Mouse (Mus musculus): ENCODE results near the gene Scnm1. TPM values are rescaled to one million over a fixed set of nuclear protein-coding genes. Genes with fewer than 3 reads are reported as not detected.
"Not testable (repeated sequence)": the region's sequence is repeated elsewhere in the genome, so short reads cannot be mapped to it uniquely, and the experiment has no call there.

Gene Scnm1
- total RNA-seq, 2 experiments from 2014 or later, result 41.1 to 43.6 TPM

DNA sequence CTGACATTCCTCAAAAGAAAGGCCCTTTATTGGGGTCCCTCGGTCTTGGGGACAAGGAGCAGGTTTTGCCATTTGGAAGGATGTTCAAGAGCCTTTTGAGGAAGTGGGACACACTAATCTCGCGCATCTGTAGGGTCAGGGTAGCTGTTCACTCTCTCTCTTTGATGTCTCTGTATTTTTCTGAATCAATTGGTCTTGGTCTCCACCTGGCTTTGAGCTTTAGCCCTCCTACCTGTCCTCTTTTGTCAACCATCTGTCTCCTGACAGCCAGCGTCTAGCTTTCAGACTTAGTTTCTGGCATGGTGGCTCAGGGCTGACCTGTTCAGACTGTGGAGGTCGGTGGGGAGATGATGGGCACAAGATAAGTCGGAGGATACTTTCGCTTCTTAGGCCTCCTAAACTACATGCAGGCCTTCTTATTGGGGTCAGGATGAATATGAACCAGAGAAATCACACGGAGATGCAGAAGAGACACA is 25.7 kb upstream of the Scnm1 start:
- ATAC-seq (replicated peaks; ENCODE audit: low FRiP score, poor library complexity, severe bottlenecking), result peak; percentile 17

- peak; percentile 81 for ATAC-seq (replicated peaks; ENCODE audit: low FRiP score, poor library complexity, severe bottlenecking)
Measured at GRCm38 (mm10) chr3:95153874-95154273, 20.1 kb upstream of the Scnm1 start.

- no peak for ATAC-seq (replicated peaks; ENCODE audit: low FRiP score, poor library complexity, severe bottlenecking)
Measured at GRCm38 (mm10) chr3:95147924-95148323, 14.1 kb upstream of the Scnm1 start.

GRCm38 (mm10) chr3:95142617-95143011 is 8.8 kb upstream of the Scnm1 start:
- peak; percentile 88 for ATAC-seq (replicated peaks; ENCODE audit: low FRiP score, poor library complexity, severe bottlenecking)

DNA sequence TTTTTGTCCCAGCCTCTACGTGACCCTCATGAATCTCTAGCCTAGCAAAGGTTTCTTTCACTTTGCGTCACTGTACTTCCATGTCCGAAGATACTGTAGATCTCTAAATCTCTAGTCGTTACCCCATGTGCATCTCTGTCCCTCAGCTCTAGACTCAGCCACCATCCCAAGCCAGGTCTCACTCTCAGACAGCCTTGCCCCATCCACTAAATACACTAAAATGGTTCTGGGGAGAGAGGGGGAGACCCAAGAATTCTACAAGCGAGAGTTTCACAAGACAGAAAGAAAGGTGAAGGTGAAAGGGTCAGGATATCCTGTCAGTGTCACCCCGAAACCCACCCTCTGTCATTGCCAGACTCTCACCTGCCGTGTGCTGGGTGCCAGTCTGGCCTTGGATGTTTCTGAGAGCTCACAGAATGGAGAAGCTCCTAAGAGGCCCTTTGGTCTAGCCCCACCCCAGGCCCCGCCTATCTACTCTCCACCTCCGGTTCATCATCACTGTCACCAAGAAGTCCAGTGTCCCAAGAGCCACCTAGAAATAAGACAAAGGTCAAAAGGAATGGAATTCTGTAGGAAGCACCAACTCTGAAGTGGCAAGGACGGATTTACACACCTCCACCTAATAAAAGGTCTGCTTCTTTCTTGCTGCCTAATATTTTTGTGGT is 8.3 kb upstream of the Scnm1 start, which contains the start of gene Tnfaip8l2:
Tnfaip8l2 (minus strand) TSS at position 409 of the 665 bp plus-strand sequence.
- ATAC-seq (replicated peaks; ENCODE audit: low FRiP score, poor library complexity, severe bottlenecking), result peak; percentile 85

GRCm38 (mm10) chr3:95141474-95141873 is 7.7 kb upstream of the Scnm1 start:
- ATAC-seq (replicated peaks; ENCODE audit: low FRiP score, poor library complexity, severe bottlenecking), result no peak

DNA sequence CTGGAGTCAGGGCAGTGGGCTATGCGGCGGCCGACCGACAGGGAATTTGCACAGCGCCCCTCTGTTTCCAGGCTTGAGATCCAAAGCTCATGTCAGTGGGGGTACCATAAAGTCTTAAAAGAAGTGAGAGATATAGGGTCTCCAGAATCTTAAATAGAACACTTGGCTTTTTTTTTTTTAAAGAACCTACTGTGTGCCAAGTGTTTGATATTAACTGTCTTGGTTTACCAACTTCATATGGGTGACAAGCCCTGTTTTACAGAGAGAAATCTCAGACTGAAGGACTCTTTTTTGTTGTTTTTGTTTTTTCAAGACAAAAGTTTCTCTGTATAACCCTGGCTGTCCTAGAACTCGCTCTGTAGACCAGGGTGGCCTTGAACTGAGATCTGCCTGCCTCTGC is 7.0 kb upstream of the Scnm1 start:
- ATAC-seq (replicated peaks; ENCODE audit: low FRiP score, poor library complexity, severe bottlenecking), result no peak

DNA sequence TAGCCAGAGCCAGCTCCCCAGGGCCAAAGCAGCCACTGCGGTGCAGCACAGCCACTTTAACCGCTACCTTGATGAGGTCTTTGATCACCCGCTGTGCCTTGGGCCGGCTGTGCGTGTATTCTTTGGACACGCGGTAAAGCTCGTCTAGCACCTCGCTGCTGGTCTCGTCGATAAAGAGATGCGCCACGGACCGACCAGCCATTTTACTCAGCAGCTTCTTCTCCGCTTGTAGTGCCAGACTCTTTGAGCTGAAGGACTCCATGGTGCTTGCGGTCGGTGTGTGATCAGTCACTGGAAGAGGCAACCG is 6.4 kb upstream of the Scnm1 start:
- no peak for ATAC-seq (replicated peaks; ENCODE audit: low FRiP score, poor library complexity, severe bottlenecking)

GRCm38 (mm10) chr3:95139586-95140288 is 5.9 kb upstream of the Scnm1 start:
- ATAC-seq (replicated peaks; ENCODE audit: low FRiP score, poor library complexity, severe bottlenecking), result no peak

DNA sequence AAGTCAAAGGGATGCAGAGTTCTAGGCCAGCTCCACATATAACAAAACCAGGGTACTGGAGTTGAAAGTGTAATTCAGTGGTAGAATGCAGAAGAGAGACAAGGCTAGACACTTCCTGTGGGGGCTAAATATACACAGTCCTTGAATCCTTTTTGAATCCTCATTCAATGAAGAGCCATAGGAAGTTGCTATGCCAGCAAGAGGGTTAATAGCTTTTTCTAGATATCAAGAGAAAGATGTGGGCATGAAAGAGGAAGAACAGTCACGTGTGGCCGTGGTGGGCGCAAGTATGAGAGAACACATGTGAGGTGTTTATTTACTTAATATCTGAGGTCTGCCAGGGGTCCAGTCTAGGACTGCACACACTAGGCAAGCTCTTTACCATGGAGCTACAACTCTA is 2.5 kb upstream of the Scnm1 start:
- ATAC-seq (replicated peaks; ENCODE audit: low FRiP score, poor library complexity, severe bottlenecking), result no peak

GRCm38 (mm10) chr3:95135433-95136052 is 1.7 kb upstream of the Scnm1 start:
- no peak for ATAC-seq (replicated peaks; ENCODE audit: low FRiP score, poor library complexity, severe bottlenecking)

- peak; percentile 55; the same call in 1 of the 2 replicates for ATAC-seq (replicated peaks; ENCODE audit: low FRiP score, poor library complexity, severe bottlenecking)
Measured at GRCm38 (mm10) chr3:95135023-95135422, 1.2 kb upstream of the Scnm1 start.

GRCm38 (mm10) chr3:95134133-95134532 is 322 bp upstream of the Scnm1 start:
- ATAC-seq (replicated peaks; ENCODE audit: low FRiP score, poor library complexity, severe bottlenecking), result peak; percentile 58

- no peak for ATAC-seq (replicated peaks; ENCODE audit: low FRiP score, poor library complexity, severe bottlenecking)
Measured at GRCm38 (mm10) chr3:95133176-95133575, 635 bp downstream of the Scnm1 start.

GRCm38 (mm10) chr3:95132389-95132788 is 1.4 kb downstream of the Scnm1 start:
- ATAC-seq (replicated peaks; ENCODE audit: low FRiP score, poor library complexity, severe bottlenecking), result not testable (repeated sequence)

GRCm38 (mm10) chr3:95130081-95130480 is 3.7 kb downstream of the Scnm1 start:
- ATAC-seq (replicated peaks; ENCODE audit: low FRiP score, poor library complexity, severe bottlenecking), result no peak

DNA sequence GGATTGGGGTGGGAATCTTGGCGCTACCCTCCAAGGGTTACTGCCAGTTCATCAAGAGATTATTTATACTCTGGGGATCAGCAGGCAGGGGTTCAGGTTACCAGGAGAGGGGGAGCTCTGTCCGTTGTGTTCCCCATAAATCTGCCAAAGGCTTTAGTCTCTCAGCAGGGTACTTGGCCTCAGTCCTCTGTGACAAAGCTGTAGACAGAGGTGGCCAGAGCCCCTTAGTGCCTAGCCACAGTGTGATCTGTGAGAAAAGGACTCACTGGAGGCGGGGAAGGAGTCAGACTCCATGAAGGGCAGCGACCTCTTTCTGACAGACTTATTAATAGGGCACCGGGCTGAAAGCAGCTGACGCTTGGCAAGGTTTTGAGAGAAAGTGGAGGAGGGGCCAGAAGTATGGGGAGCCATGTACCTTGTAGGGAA is 4.6 kb downstream of the Scnm1 start:
- ATAC-seq (replicated peaks; ENCODE audit: low FRiP score, poor library complexity, severe bottlenecking), result no peak

DNA sequence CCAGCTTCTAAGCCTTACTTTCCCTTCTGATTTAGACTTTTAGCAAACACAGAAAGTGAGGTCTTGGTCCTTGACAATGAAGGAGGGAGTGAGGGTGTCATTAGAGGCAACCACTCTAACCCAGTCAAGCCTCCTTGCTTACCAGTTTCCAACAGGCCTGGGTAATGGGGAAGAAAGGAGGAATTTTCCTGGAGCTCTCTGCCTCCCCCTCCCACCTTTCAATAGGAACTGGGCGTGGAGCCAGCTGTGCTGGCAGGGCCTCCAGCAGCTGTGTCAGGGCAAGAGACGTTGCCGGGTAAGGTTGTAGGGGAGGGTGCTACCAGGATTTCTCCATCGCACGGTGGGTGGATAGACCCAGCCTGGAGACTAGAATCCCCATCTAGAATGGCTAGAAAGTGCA is 8.8 kb downstream of the Scnm1 start:
- no peak for ATAC-seq (replicated peaks; ENCODE audit: low FRiP score, poor library complexity, severe bottlenecking)

GRCm38 (mm10) chr3:95124246-95124645 is 9.6 kb downstream of the Scnm1 start, which contains the start of gene Tmod4:
TSS of gene Tmod4 (plus strand) at chr3:95124476.
- ATAC-seq (replicated peaks; ENCODE audit: low FRiP score, poor library complexity, severe bottlenecking), result peak; percentile 47; the same call in 1 of the 2 replicates

DNA sequence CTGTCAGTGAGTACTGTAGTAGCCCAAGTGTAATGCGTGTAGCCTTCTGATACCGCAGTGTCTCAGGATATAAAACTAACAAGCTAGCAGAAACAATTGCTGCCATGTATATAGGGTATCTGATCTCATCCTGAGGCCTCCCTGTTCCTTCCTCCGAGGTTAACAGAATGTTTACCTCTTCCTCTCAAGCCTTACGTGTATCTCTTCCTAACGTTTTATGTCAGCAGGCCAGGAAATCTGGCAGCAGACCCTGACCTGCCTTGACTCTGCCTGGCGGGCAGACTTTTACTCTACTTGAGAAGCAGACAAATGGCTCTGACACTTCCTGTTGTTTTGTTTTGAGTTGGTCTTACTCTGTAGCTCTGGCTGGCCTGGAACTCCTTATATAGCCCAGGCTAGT is 12.2 kb downstream of the Scnm1 start:
- ATAC-seq (replicated peaks; ENCODE audit: low FRiP score, poor library complexity, severe bottlenecking), result no peak

DNA sequence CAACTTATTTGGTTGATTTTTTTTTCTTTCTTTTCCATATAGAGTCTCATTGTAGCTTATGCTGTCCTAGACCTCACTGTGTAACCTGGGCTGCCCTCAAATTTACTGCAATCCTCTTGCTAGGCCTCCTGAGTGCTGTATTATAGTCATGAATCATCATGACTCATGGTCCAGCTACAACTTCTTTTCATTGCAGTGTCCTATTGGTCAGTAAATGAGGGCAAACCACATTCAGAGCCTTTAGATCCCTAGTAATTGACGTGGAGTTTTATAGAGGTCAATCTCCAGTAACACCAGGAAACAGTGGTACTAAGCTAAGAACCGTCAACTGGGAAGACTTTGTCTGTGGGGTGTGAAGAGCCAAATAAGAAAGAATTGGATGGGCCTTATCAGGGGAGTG is 16.1 kb downstream of the Scnm1 start:
- ATAC-seq (replicated peaks; ENCODE audit: low FRiP score, poor library complexity, severe bottlenecking), result no peak
